Mouse (Mus musculus): ENCODE measurements around the gene Xaf1. TPM values are rescaled to one million over a fixed set of nuclear protein-coding genes. Genes with fewer than 3 reads are reported as not detected.

The Xaf1 gene
- polyA plus RNA-seq, 1 experiment from 2014 or later = 14.4 TPM

- Histone ChIP-seq H3K4me3 (ENCODE audit: low read length) (no peak overlapping the region), H3K9ac (ENCODE audit: low read length) (no peak overlapping the region), H3K27me3 (ENCODE audit: control insufficient read depth, insufficient read depth, low read length) (no peaks in the 10 kb centered on the region), H3K27ac (ENCODE audit: low read length) (no peak overlapping the region), H3K9me3 (replicated peaks; ENCODE audit: control insufficient read depth, low read length) (no peaks in the 10 kb centered on the region), H3K4me1 (ENCODE audit: control insufficient read depth, insufficient read depth, low read length) (no peaks in the 10 kb centered on the region), H3K4me2 (ENCODE audit: low read depth, low read length) (no peak overlapping the region), H3K36me3 (ENCODE audit: control insufficient read depth, insufficient read depth) (no peaks in the 10 kb centered on the region)
- no peak for ATAC-seq (replicated peaks; ENCODE audit: extremely low read depth, insufficient read depth, low FRiP score)
- 88% methylated on average over 2 of the region's 2 CpGs for WGBS
Observed at GRCm38 (mm10) chr11:72293116-72293515, 8.3 kb upstream of the Xaf1 start.

- Histone ChIP-seq H3K27ac (ENCODE audit: low read length) (peak overlapping the region; percentile 72; the same call in 1 of the 2 replicates), H3K9ac (ENCODE audit: low read length) (no peak overlapping the region), H3K9me3 (replicated peaks; ENCODE audit: control insufficient read depth, low read length) (no peaks in the 10 kb centered on the region), H3K36me3 (ENCODE audit: control insufficient read depth, insufficient read depth) (no peaks in the 10 kb centered on the region), H3K27me3 (ENCODE audit: control insufficient read depth, insufficient read depth, low read length) (no peaks in the 10 kb centered on the region), H3K4me2 (ENCODE audit: low read depth, low read length) (peak overlapping the region; percentile 68), H3K4me1 (ENCODE audit: control insufficient read depth, insufficient read depth, low read length) (peaks cover 7% of the 10 kb centered on the region; the same call in 1 of the 2 replicates), H3K4me3 (ENCODE audit: low read length) (peak overlapping the region; percentile 50)
- peak; percentile 33; the same call in 1 of the 2 replicates for ATAC-seq (replicated peaks; ENCODE audit: extremely low read depth, insufficient read depth, low FRiP score)
- 68% methylated on average over 7 of the region's 7 CpGs for WGBS
Observed at GRCm38 (mm10) chr11:72302230-72302629, 801 bp downstream of the Xaf1 start.

GRCm38 (mm10) chr11:72307461-72307860, 6.0 kb downstream of the Xaf1 start:
- H3K27me3 ChIP-seq (ENCODE audit: control insufficient read depth, insufficient read depth, low read length) = no peaks in the 10 kb centered on the region
- no peak overlapping the region for H3K4me2 ChIP-seq (ENCODE audit: low read depth, low read length)
- no peaks in the 10 kb centered on the region for H3K36me3 ChIP-seq (ENCODE audit: control insufficient read depth, insufficient read depth)
- no peaks in the 10 kb centered on the region for H3K9me3 ChIP-seq (replicated peaks; ENCODE audit: control insufficient read depth, low read length)
- H3K27ac ChIP-seq (ENCODE audit: low read length) = no peak overlapping the region
- 0 out of 2 replicates have a peak, but pooled peaks cover 2% of the 10 kb centered on the region for H3K4me1 ChIP-seq (ENCODE audit: control insufficient read depth, insufficient read depth, low read length)
- no peak overlapping the region for H3K9ac ChIP-seq (ENCODE audit: low read length)
- no peak for ATAC-seq (replicated peaks; ENCODE audit: extremely low read depth, insufficient read depth, low FRiP score)
- WGBS = 82% methylated on average over 5 of the region's 5 CpGs
- no peak overlapping the region for H3K4me3 ChIP-seq (ENCODE audit: low read length)

GRCm38 (mm10) chr11:72308982-72309381, 7.6 kb downstream of the Xaf1 start:
- peak; percentile 60; the same call in 1 of the 2 replicates for ATAC-seq (replicated peaks; ENCODE audit: extremely low read depth, insufficient read depth, low FRiP score)

GRCm38 (mm10) chr11:72310491-72310890, 9.1 kb downstream of the Xaf1 start:
- Histone ChIP-seq H3K4me3 (ENCODE audit: low read length) (no peak overlapping the region), H3K9me3 (replicated peaks; ENCODE audit: control insufficient read depth, low read length) (no peaks in the 10 kb centered on the region), H3K4me1 (ENCODE audit: control insufficient read depth, insufficient read depth, low read length) (0 out of 2 replicates have a peak, but pooled peaks cover 2% of the 10 kb centered on the region), H3K4me2 (ENCODE audit: low read depth, low read length) (no peak overlapping the region), H3K27me3 (ENCODE audit: control insufficient read depth, insufficient read depth, low read length) (peaks cover 22% of the 10 kb centered on the region), H3K36me3 (ENCODE audit: control insufficient read depth, insufficient read depth) (no peaks in the 10 kb centered on the region), H3K27ac (ENCODE audit: low read length) (no peak overlapping the region), H3K9ac (ENCODE audit: low read length) (no peak overlapping the region)
- 65% methylated on average over 4 of the region's 4 CpGs for WGBS
- ATAC-seq (replicated peaks; ENCODE audit: extremely low read depth, insufficient read depth, low FRiP score) = no peak

More at GRCm38 (mm10) chr11:72308982-72309381, 7.6 kb downstream of the Xaf1 start:
- Histone ChIP-seq H3K4me3 (ENCODE audit: low read length) (no peak overlapping the region), H3K9me3 (replicated peaks; ENCODE audit: control insufficient read depth, low read length) (no peaks in the 10 kb centered on the region), H3K27me3 (ENCODE audit: control insufficient read depth, insufficient read depth, low read length) (peaks cover 9% of the 10 kb centered on the region), H3K4me1 (ENCODE audit: control insufficient read depth, insufficient read depth, low read length) (0 out of 2 replicates have a peak, but pooled peaks cover 2% of the 10 kb centered on the region), H3K9ac (ENCODE audit: low read length) (no peak overlapping the region), H3K36me3 (ENCODE audit: control insufficient read depth, insufficient read depth) (no peaks in the 10 kb centered on the region), H3K27ac (ENCODE audit: low read length) (no peak overlapping the region), H3K4me2 (ENCODE audit: low read depth, low read length) (no peak overlapping the region)
- 15% methylated on average over 2 of the region's 2 CpGs for WGBS

- no peak overlapping the region for H3K9ac ChIP-seq (ENCODE audit: low read length)
- H3K27ac ChIP-seq (ENCODE audit: low read length) = no peak overlapping the region
- no peak overlapping the region for H3K4me3 ChIP-seq (ENCODE audit: low read length)
- peaks cover 26% of the 10 kb centered on the region for H3K27me3 ChIP-seq (ENCODE audit: control insufficient read depth, insufficient read depth, low read length)
- H3K4me2 ChIP-seq (ENCODE audit: low read depth, low read length) = no peak overlapping the region
- no peaks in the 10 kb centered on the region for H3K36me3 ChIP-seq (ENCODE audit: control insufficient read depth, insufficient read depth)
- H3K9me3 ChIP-seq (replicated peaks; ENCODE audit: control insufficient read depth, low read length) = no peaks in the 10 kb centered on the region
- H3K4me1 ChIP-seq (ENCODE audit: control insufficient read depth, insufficient read depth, low read length) = 0 out of 2 replicates have a peak, but pooled peaks cover 2% of the 10 kb centered on the region
- no peak for ATAC-seq (replicated peaks; ENCODE audit: extremely low read depth, insufficient read depth, low FRiP score)
- 82% methylated on average over 10 of the region's 10 CpGs for WGBS
Observed at GRCm38 (mm10) chr11:72311355-72312001, 10.0 kb downstream of the Xaf1 start.

GRCm38 (mm10) chr11:72314151-72314895, 12.9 kb downstream of the Xaf1 start, which contains the start of gene Fbxo39:
Gene Fbxo39 (plus strand): TSS chr11:72314444.
- ATAC-seq (replicated peaks; ENCODE audit: extremely low read depth, insufficient read depth, low FRiP score) = no peak
- WGBS = 9% methylated on average over 42 of the region's 42 CpGs

GRCm38 (mm10) chr11:72318026-72318425, 16.6 kb downstream of the Xaf1 start:
- Histone ChIP-seq H3K4me1 (ENCODE audit: control insufficient read depth, insufficient read depth, low read length) (no peaks in the 10 kb centered on the region), H3K27ac (ENCODE audit: low read length) (no peak overlapping the region), H3K27me3 (ENCODE audit: control insufficient read depth, insufficient read depth, low read length) (peaks cover 28% of the 10 kb centered on the region), H3K9ac (ENCODE audit: low read length) (no peak overlapping the region), H3K4me2 (ENCODE audit: low read depth, low read length) (no peak overlapping the region), H3K4me3 (ENCODE audit: low read length) (no peak overlapping the region), H3K9me3 (replicated peaks; ENCODE audit: control insufficient read depth, low read length) (no peaks in the 10 kb centered on the region), H3K36me3 (ENCODE audit: control insufficient read depth, insufficient read depth) (no peaks in the 10 kb centered on the region)
- no peak for ATAC-seq (replicated peaks; ENCODE audit: extremely low read depth, insufficient read depth, low FRiP score)
- 53% methylated on average over 5 of the region's 5 CpGs for WGBS

More at GRCm38 (mm10) chr11:72314151-72314895, 12.9 kb downstream of the Xaf1 start, which contains the start of gene Fbxo39:
- H3K36me3 ChIP-seq (ENCODE audit: control insufficient read depth, insufficient read depth) = no peaks in the 10 kb centered on the region
- H3K27me3 ChIP-seq (ENCODE audit: control insufficient read depth, insufficient read depth, low read length) = peaks cover 28% of the 10 kb centered on the region
- H3K4me1 ChIP-seq (ENCODE audit: control insufficient read depth, insufficient read depth, low read length) = no peaks in the 10 kb centered on the region
- peak within 1 kb of the TSS; percentile 9 for H3K4me3 ChIP-seq (ENCODE audit: low read length)
- H3K4me2 ChIP-seq (ENCODE audit: low read depth, low read length) = peak within 1 kb of the TSS; percentile 36
- H3K9me3 ChIP-seq (replicated peaks; ENCODE audit: control insufficient read depth, low read length) = no peaks in the 10 kb centered on the region
- no peak within 1 kb of the TSS for H3K27ac ChIP-seq (ENCODE audit: low read length)
- H3K9ac ChIP-seq (ENCODE audit: low read length) = no peak within 1 kb of the TSS

- no peaks in the 10 kb centered on the region for H3K4me1 ChIP-seq (ENCODE audit: control insufficient read depth, insufficient read depth, low read length)
- no peak overlapping the region for H3K4me2 ChIP-seq (ENCODE audit: low read depth, low read length)
- no peak for ATAC-seq (replicated peaks; ENCODE audit: extremely low read depth, insufficient read depth, low FRiP score)
- 58% methylated on average over 3 of the region's 3 CpGs for WGBS
- H3K9me3 ChIP-seq (replicated peaks; ENCODE audit: control insufficient read depth, low read length) = 0 out of 2 replicates have a peak, but pooled peaks cover 2% of the 10 kb centered on the region
- no peak overlapping the region for H3K27ac ChIP-seq (ENCODE audit: low read length)
- no peaks in the 10 kb centered on the region for H3K36me3 ChIP-seq (ENCODE audit: control insufficient read depth, insufficient read depth)
- no peak overlapping the region for H3K9ac ChIP-seq (ENCODE audit: low read length)
- H3K4me3 ChIP-seq (ENCODE audit: low read length) = no peak overlapping the region
- H3K27me3 ChIP-seq (ENCODE audit: control insufficient read depth, insufficient read depth, low read length) = no peaks in the 10 kb centered on the region
Observed at GRCm38 (mm10) chr11:72324431-72324830, 23.0 kb downstream of the Xaf1 start.

Measured in heart, embryonic 16.5 days (tissue).